Mouse (Mus musculus) v-Abl transformed pro-B cells (cell line): Measurements from ENCODE around the gene Zkscan7.

Experiments
- in situ Hi-C, 2 experiments: fragments of 400-800 bp; cut with MboI; formaldehyde crosslinking; loops; one replicate each; pipeline ENCODE4 v1.15.1; 2025; ENCODE audit not compliant: unreplicated experiment in 2 of 2

Gene Zkscan7

GRCm38 (mm10) chr9:122886372-122887179 lies 1.1 kb downstream of the Zkscan7 start:
- in situ Hi-C loops: no loop called here

GRCm38 (mm10) chr9:122901047-122901446 lies 15.6 kb downstream of the Zkscan7 start:
- in situ Hi-C loops: no loop called here

- in situ Hi-C loops: no loop called here
Measured at GRCm38 (mm10) chr9:122902717-122903535, 17.4 kb downstream of the Zkscan7 start.

GRCm38 (mm10) chr9:122922436-122922835 lies 37.0 kb downstream of the Zkscan7 start:
- in situ Hi-C loops: no loop called here

GRCm38 (mm10) chr9:122922936-122923381 lies 37.5 kb downstream of the Zkscan7 start, which contains the start of gene Zfp105:
Zfp105 (plus strand) TSS chr9:122923072.
- in situ Hi-C loops: no loop called here

- in situ Hi-C loops: no loop called here
Measured at GRCm38 (mm10) chr9:122928915-122929314, 43.4 kb downstream of the Zkscan7 start.
